Mouse (Mus musculus): ENCODE data around the gene Rab14. TPM values are rescaled to one million over a fixed set of nuclear protein-coding genes. Genes with fewer than 3 reads are reported as not detected.
A peak's percentile ranks its signal among the peaks of the same experiment; 100 is the strongest.

Rab14 gene
- 421 and 432 TPM in 2 replicates for polyA plus RNA-seq (2015; fragmentation: Nextera tagmentation; extraction: Ambion mirVana)

DNA sequence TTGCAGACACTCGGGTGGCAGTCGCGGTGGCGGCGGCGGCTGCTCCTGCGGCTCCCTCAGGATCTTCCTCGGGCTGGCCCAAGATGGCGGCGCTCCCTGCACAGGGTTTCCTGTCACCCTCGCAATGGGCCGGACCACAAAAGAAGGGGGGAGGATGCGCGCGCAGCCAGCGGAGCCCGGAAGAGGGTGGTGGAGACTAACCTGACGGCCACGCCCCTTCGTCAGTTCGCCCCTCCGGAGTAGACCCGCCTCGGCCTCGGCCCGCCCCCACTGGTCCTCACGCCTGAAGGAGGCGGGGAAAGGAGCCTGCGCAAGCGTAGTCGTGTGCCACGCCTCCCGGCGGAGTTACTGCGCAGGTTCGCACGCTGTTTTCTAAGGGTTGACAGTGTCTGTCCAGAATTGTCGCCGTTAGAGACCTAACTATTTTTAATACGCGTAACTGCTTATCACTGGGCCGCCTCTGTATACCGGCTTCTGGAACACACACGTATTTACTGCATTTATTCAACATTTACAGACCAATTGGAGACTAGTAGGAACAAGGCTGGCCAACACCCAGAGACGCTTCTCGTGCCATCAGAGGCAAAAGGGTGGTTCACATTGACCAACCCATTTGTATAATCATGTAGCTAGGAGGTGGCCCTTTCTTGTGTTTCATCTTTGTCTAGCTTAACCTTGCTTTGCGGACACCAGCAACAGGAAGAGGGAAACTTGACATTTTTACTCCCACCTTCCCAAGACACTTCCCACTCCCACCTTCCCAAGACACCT lies at the start of gene Rab14:
TSS of gene Rab14 (minus strand) at position 223 of the 771 bp plus-strand sequence.
- Histone ChIP-seq H3K36me3 (ENCODE audit: poor library complexity, severe bottlenecking) (no peaks in the 10 kb centered on the region), H3K9me3 (replicated peaks) (no peaks in the 10 kb centered on the region), H3K4me1 (peaks cover 31% of the 10 kb centered on the region), H3K4me2 (peak within 1 kb of the TSS; percentile 91), H3K9ac (peak within 1 kb of the TSS; percentile 100), H3K27me3 (0 out of 2 replicates have a peak, but pooled peaks cover 8% of the 10 kb centered on the region), H3K4me3 (peak within 1 kb of the TSS; percentile 100), H3K27ac (peak within 1 kb of the TSS; percentile 98)
- under 1% methylated on average over 44 of the region's 47 CpGs for WGBS
- ATAC-seq, result peak; percentile 98

- Histone ChIP-seq H3K4me3 (no peak overlapping the region), H3K9me3 (replicated peaks) (no peaks in the 10 kb centered on the region; the same call in 1 of the 2 replicates), H3K9ac (no peak overlapping the region), H3K4me2 (no peak overlapping the region), H3K27me3 (no peaks in the 10 kb centered on the region), H3K27ac (no peak overlapping the region), H3K4me1 (no peaks in the 10 kb centered on the region), H3K36me3 (ENCODE audit: poor library complexity, severe bottlenecking) (no peaks in the 10 kb centered on the region)
- WGBS, result 75% methylated on average over 5 of the region's 5 CpGs
- no peak for ATAC-seq
These were observed 46.8 kb upstream of the Rab14 start for GRCm38 (mm10) chr2:35247763-35248162.

DNA sequence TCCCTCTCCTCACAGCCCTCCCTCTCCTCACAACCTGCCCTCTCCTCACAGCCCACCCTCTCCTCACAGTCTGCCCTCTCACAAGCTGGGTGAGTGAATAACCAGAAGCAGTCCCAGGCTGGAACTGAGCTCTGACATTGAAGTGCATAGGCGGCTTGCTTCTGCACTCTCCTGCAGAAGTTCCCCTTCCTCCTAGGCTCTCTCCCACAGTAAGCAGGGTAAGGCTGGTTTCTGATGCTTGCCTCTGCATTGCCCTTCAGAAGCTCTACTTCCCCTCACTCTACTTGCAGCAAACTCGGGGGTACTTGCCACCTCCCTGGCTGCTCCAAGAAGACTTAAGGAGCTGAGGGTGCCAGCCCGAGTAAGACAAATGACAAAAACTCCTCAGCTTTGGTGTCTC lies 43.3 kb upstream of the Rab14 start:
- H3K27ac ChIP-seq, result no peak overlapping the region
- H3K4me3 ChIP-seq, result no peak overlapping the region
- H3K27me3 ChIP-seq, result no peaks in the 10 kb centered on the region
- no peaks in the 10 kb centered on the region; the same call in 1 of the 2 replicates for H3K9me3 ChIP-seq (replicated peaks)
- H3K9ac ChIP-seq, result no peak overlapping the region
- WGBS, result 59% methylated on average over 3 of the region's 3 CpGs
- H3K36me3 ChIP-seq (ENCODE audit: poor library complexity, severe bottlenecking), result no peaks in the 10 kb centered on the region
- no peak overlapping the region for H3K4me2 ChIP-seq
- no peak for ATAC-seq
- H3K4me1 ChIP-seq, result no peaks in the 10 kb centered on the region

- Histone ChIP-seq H3K4me2 (no peak overlapping the region), H3K4me1 (peaks cover 12% of the 10 kb centered on the region), H3K9ac (no peak overlapping the region), H3K27ac (no peak overlapping the region), H3K27me3 (no peaks in the 10 kb centered on the region), H3K36me3 (ENCODE audit: poor library complexity, severe bottlenecking) (no peaks in the 10 kb centered on the region), H3K9me3 (replicated peaks) (no peaks in the 10 kb centered on the region), H3K4me3 (no peak overlapping the region)
- ATAC-seq, result no peak
- WGBS, result 79% methylated on average over 6 of the region's 6 CpGs
These were observed 34.1 kb upstream of the Rab14 start for GRCm38 (mm10) chr2:35235021-35235420.

- no peaks in the 10 kb centered on the region for H3K36me3 ChIP-seq (ENCODE audit: poor library complexity, severe bottlenecking)
- no peak overlapping the region for H3K9ac ChIP-seq
- no peak overlapping the region for H3K4me2 ChIP-seq
- H3K27ac ChIP-seq, result no peak overlapping the region
- H3K4me3 ChIP-seq, result no peak overlapping the region
- H3K27me3 ChIP-seq, result no peaks in the 10 kb centered on the region
- H3K9me3 ChIP-seq (replicated peaks), result no peaks in the 10 kb centered on the region
- H3K4me1 ChIP-seq, result peaks cover 12% of the 10 kb centered on the region
- no peak for ATAC-seq
- 30% methylated on average over 3 of the region's 3 CpGs for WGBS
These were observed 33.0 kb upstream of the Rab14 start for GRCm38 (mm10) chr2:35233898-35234297.

- Histone ChIP-seq H3K27me3 (no peaks in the 10 kb centered on the region), H3K4me3 (no peak overlapping the region), H3K9me3 (replicated peaks) (no peaks in the 10 kb centered on the region), H3K4me1 (peaks cover 12% of the 10 kb centered on the region), H3K27ac (no peak overlapping the region), H3K4me2 (no peak overlapping the region), H3K36me3 (ENCODE audit: poor library complexity, severe bottlenecking) (no peaks in the 10 kb centered on the region), H3K9ac (no peak overlapping the region)
- WGBS, result 67% methylated on average over 17 of the region's 17 CpGs
- ATAC-seq, result no peak
These were observed 31.9 kb upstream of the Rab14 start for GRCm38 (mm10) chr2:35232595-35233445.

- Histone ChIP-seq H3K4me2 (no peak overlapping the region), H3K27me3 (no peaks in the 10 kb centered on the region), H3K36me3 (ENCODE audit: poor library complexity, severe bottlenecking) (no peaks in the 10 kb centered on the region), H3K9ac (no peak overlapping the region), H3K4me3 (no peak overlapping the region), H3K9me3 (replicated peaks) (no peaks in the 10 kb centered on the region), H3K4me1 (peaks cover 12% of the 10 kb centered on the region), H3K27ac (no peak overlapping the region)
- no peak for ATAC-seq
- WGBS, result 60% methylated on average over 2 of the region's 2 CpGs
These were observed 31.0 kb upstream of the Rab14 start for GRCm38 (mm10) chr2:35231871-35232270.

- Histone ChIP-seq H3K9me3 (replicated peaks) (no peaks in the 10 kb centered on the region), H3K4me2 (no peak overlapping the region), H3K4me3 (no peak overlapping the region), H3K36me3 (ENCODE audit: poor library complexity, severe bottlenecking) (no peaks in the 10 kb centered on the region), H3K9ac (no peak overlapping the region), H3K27ac (no peak overlapping the region), H3K4me1 (peaks cover 12% of the 10 kb centered on the region), H3K27me3 (no peaks in the 10 kb centered on the region)
- 16% methylated on average over 8 of the region's 8 CpGs for WGBS
- no peak for ATAC-seq
These were observed 29.3 kb upstream of the Rab14 start for GRCm38 (mm10) chr2:35230215-35230614.

GRCm38 (mm10) chr2:35228145-35228544 lies 27.2 kb upstream of the Rab14 start:
- Histone ChIP-seq H3K9me3 (replicated peaks) (no peaks in the 10 kb centered on the region), H3K4me3 (no peak overlapping the region), H3K4me2 (no peak overlapping the region), H3K4me1 (peaks cover 4% of the 10 kb centered on the region; the same call in 1 of the 2 replicates), H3K36me3 (ENCODE audit: poor library complexity, severe bottlenecking) (no peaks in the 10 kb centered on the region), H3K27me3 (no peaks in the 10 kb centered on the region), H3K27ac (no peak overlapping the region), H3K9ac (no peak overlapping the region)
- ATAC-seq, result no peak
- WGBS, result 26% methylated on average over 4 of the region's 4 CpGs

- ATAC-seq, result no peak
- Histone ChIP-seq H3K27me3 (no peaks in the 10 kb centered on the region), H3K4me2 (no peak overlapping the region), H3K36me3 (ENCODE audit: poor library complexity, severe bottlenecking) (no peaks in the 10 kb centered on the region), H3K9me3 (replicated peaks) (no peaks in the 10 kb centered on the region), H3K4me3 (no peak overlapping the region), H3K9ac (no peak overlapping the region), H3K27ac (no peak overlapping the region), H3K4me1 (no peaks in the 10 kb centered on the region)
- 92% methylated on average over 15 of the region's 15 CpGs for WGBS
These were observed 23.4 kb upstream of the Rab14 start for GRCm38 (mm10) chr2:35224285-35224684.

GRCm38 (mm10) chr2:35222822-35223391 lies 22.0 kb upstream of the Rab14 start:
- no peaks in the 10 kb centered on the region for H3K27me3 ChIP-seq
- no peak overlapping the region for H3K27ac ChIP-seq
- H3K4me2 ChIP-seq, result no peak overlapping the region
- H3K4me1 ChIP-seq, result no peaks in the 10 kb centered on the region
- H3K36me3 ChIP-seq (ENCODE audit: poor library complexity, severe bottlenecking), result no peaks in the 10 kb centered on the region
- 69% methylated on average over 6 of the region's 6 CpGs for WGBS
- no peak overlapping the region for H3K4me3 ChIP-seq
- no peak for ATAC-seq
- H3K9ac ChIP-seq, result no peak overlapping the region
- no peaks in the 10 kb centered on the region for H3K9me3 ChIP-seq (replicated peaks)

DNA sequence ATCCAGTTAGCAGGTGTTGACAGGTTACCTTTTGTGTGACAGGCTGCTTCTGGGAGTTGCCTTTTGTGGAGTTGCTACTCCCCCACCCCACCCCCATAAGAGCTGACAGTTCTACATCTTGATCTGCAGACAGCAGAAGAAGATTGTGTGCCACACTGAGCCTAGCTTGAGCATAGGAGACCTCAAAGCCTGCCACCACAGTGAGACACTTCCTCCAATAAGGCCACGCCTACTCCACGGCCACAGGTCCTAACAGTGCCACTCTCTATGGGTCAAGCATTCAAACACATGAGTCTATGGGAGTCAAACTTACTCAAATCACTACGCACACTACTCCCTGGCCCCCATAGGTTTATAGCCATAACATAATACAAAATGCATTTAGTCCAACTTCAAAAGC lies 17.8 kb upstream of the Rab14 start:
- Histone ChIP-seq H3K4me2 (no peak overlapping the region), H3K4me1 (peaks cover 13% of the 10 kb centered on the region), H3K9ac (no peak overlapping the region), H3K27me3 (no peaks in the 10 kb centered on the region), H3K9me3 (replicated peaks) (no peaks in the 10 kb centered on the region), H3K27ac (no peak overlapping the region), H3K36me3 (ENCODE audit: poor library complexity, severe bottlenecking) (no peaks in the 10 kb centered on the region), H3K4me3 (no peak overlapping the region)
- 98% methylated on average over 3 of the region's 3 CpGs for WGBS
- ATAC-seq, result no peak

Data from forebrain, embryonic 13.5 days (tissue).